Mouse (Mus musculus) gastrocnemius, postnatal 36 days (tissue): Measurements from ENCODE around the gene Hist1h1b. TPM values are rescaled to one million over a fixed set of nuclear protein-coding genes. Genes with fewer than 3 reads are reported as not detected.
"Not testable (repeated sequence)": the region's sequence is repeated elsewhere in the genome, so short reads cannot be mapped to it uniquely, and the experiment has no call there.

ENCODE experiments used
- DNase-seq, 2 experiments: peaks; one replicate each; pipeline ENCODE4 v3.0.0; 2022
- intact Hi-C: fragments of 180-260 bp; cut with DNase I; formaldehyde crosslinking; loops from one replicate; pipeline ENCODE4 v1.15.1; 2025
- long read RNA-seq, 2 experiments: library from polyadenylated mRNA; stranded (forward); transcript quantifications; one replicate each; pipeline ENCODE4 v2.0.0; 2021
- total RNA-seq, 2 experiments: library from RNA; stranded (reverse); gene quantifications; 2 replicates each; pipeline ENCODE4 v1.2.3; 2021

Hist1h1b gene
- total RNA-seq, result 1 to 10 TPM; 4.7 to 6.6 TPM
- long read RNA-seq, experiment 1, result 0 reads
- long read RNA-seq, experiment 2, result 0 reads

- intact Hi-C loops, result loop anchor here (5.0 to 10.0 kb wide), 2 partner anchors 48 to 65 kb away; partner anchors contain the start of genes Hist1h2ai, Hist1h2bl and Hist1h3h
- DNase-seq, result peak; percentile 16 to 27
These were observed at the start of gene Hist1h1b for GRCm38 (mm10) chr13:21779767-21780731. Hist1h1b (minus strand) TSS chr13:21780625.

GRCm38 (mm10) chr13:21828511-21828910 is 48.1 kb upstream of the Hist1h1b start:
- intact Hi-C loops, result loop anchor here (10.0 kb wide), 2 partner anchors 206 to 1786 kb away; partner anchors contain the start of genes Hist1h2ah and Hist1h2bk
- no peak for DNase-seq

GRCm38 (mm10) chr13:21820082-21820890 is 39.9 kb upstream of the Hist1h1b start:
- DNase-seq, result not testable (repeated sequence)
- intact Hi-C loops, result loop anchor here (10.0 kb wide), 2 partner anchors 215 to 1795 kb away; partner anchors contain the start of genes Hist1h2ah and Hist1h2bk

GRCm38 (mm10) chr13:21812092-21812491 is 31.7 kb upstream of the Hist1h1b start:
- intact Hi-C loops, DNase-seq: not testable (repeated sequence)

GRCm38 (mm10) chr13:21811539-21811938 is 31.1 kb upstream of the Hist1h1b start, which contains the start of gene Hist1h4m:
Hist1h4m (plus strand) TSS chr13:21811746.
- DNase-seq, intact Hi-C loops: not testable (repeated sequence)

- DNase-seq, intact Hi-C loops: not testable (repeated sequence)
These were observed 30.6 kb upstream of the Hist1h1b start for GRCm38 (mm10) chr13:21811074-21811473.

GRCm38 (mm10) chr13:21810073-21810472 is 29.6 kb upstream of the Hist1h1b start, which contains the start of the genes Hist1h2bq and Hist1h2ao:
Hist1h2bq (minus strand) TSS chr13:21810197.
Hist1h2ao (plus strand) TSS chr13:21810465.
- DNase-seq, intact Hi-C loops: not testable (repeated sequence)

- intact Hi-C loops, DNase-seq: not testable (repeated sequence)
These were observed 22.6 kb upstream of the Hist1h1b start for GRCm38 (mm10) chr13:21803058-21803457.

GRCm38 (mm10) chr13:21797163-21797562 is 16.7 kb upstream of the Hist1h1b start:
- intact Hi-C loops, DNase-seq: not testable (repeated sequence)

- intact Hi-C loops, result no loop called here
- no peak for DNase-seq
These were observed 15.2 kb upstream of the Hist1h1b start for GRCm38 (mm10) chr13:21795584-21795983.

- intact Hi-C loops, result no loop called here
- no peak for DNase-seq
These were observed 10.3 kb upstream of the Hist1h1b start for GRCm38 (mm10) chr13:21790601-21791283.

- intact Hi-C loops, result loop anchor here (10.0 kb wide), 1 partner anchor 75 kb away; the partner anchor contains the start of genes Hist1h2ai, Hist1h2bl and Hist1h3h
- DNase-seq, result no peak
These were observed 9.5 kb upstream of the Hist1h1b start for GRCm38 (mm10) chr13:21789925-21790324.

GRCm38 (mm10) chr13:21787760-21788593 is 7.6 kb upstream of the Hist1h1b start:
- no peak for DNase-seq
- intact Hi-C loops, result loop anchor here (10.0 kb wide), 1 partner anchor 73 kb away; the partner anchor contains the start of genes Hist1h2ai, Hist1h2bl and Hist1h3h

- intact Hi-C loops, result loop anchor here (10.0 kb wide), 1 partner anchor 72 kb away; the partner anchor contains the start of genes Hist1h2ai, Hist1h2bl and Hist1h3h
- peak; percentile 62 to 70 for DNase-seq
These were observed 6.6 kb upstream of the Hist1h1b start, which contains the start of the genes Hist1h2an and Hist1h2bp for GRCm38 (mm10) chr13:21786899-21787629. Hist1h2an (minus strand) TSS chr13:21787218. Hist1h2bp (plus strand) TSS chr13:21787461.

- intact Hi-C loops, result loop anchor here (10.0 kb wide), 1 partner anchor 72 kb away; the partner anchor contains the start of genes Hist1h2ai, Hist1h2bl and Hist1h3h
These were observed 5.9 kb upstream of the Hist1h1b start for GRCm38 (mm10) chr13:21786189-21786898.

GRCm38 (mm10) chr13:21784311-21784710 is 3.9 kb upstream of the Hist1h1b start:
- intact Hi-C loops, result loop anchor here (10.0 kb wide), 1 partner anchor 70 kb away; the partner anchor contains the start of genes Hist1h2ai, Hist1h2bl and Hist1h3h
- no peak for DNase-seq

More at GRCm38 (mm10) chr13:21786189-21786898, 5.9 kb upstream of the Hist1h1b start:
- DNase-seq, result no peak
